Mouse (Mus musculus) lung, adult 2 months (tissue): ENCODE measurements around the gene Lin37.
A peak's percentile ranks its signal among the peaks of the same experiment; 100 is the strongest.

Experiments
- CTCF ChIP-seq: fragments of 200-500 bp; IDR thresholded peaks from 2 replicates; pipeline ENCODE4 v1.5.1; 2011; ENCODE audit warnings: mild to moderate bottlenecking, low read length, control low read depth; ENCODE audit not compliant: insufficient read depth
- POLR2A ChIP-seq: fragments of 200-500 bp; IDR thresholded peaks from 2 replicates; pipeline ENCODE4 v1.6.1; 2011; ENCODE audit warnings: low read depth, mild to moderate bottlenecking, control low read depth, low read length, borderline replicate concordance; ENCODE audit errors: extremely low read depth

GRCm38 (mm10) chr7:30525954-30526353 is 33.7 kb downstream of the Lin37 start:
- TF ChIP-seq CTCF (no peak), POLR2A (0 out of 2 replicates have a peak, but pooled peaks have one; percentile 3)
